Mouse (Mus musculus) hematopoietic stem cell, adult 5-6 weeks (primary cell): Measurements from ENCODE around the gene Erc2. TPM values are rescaled to one million over a fixed set of nuclear protein-coding genes. Genes with fewer than 3 reads are reported as not detected.

Source experiments
- ATAC-seq, 2 experiments: fragments of 125-278 bp in 1 of 2; replicated peaks in 1 of 2; 2 replicates each; pipeline ENCODE4 v1.8.0; 2016 to 2017; ENCODE audit warnings: inconsistent platforms in 2 of 2, mild to moderate bottlenecking in 2 of 2, moderate number of reproducible peaks in 2 of 2, low read depth in 1 of 2, moderate TSS enrichment in 1 of 2; ENCODE audit not compliant: low FRiP score in 2 of 2, poor library complexity in 2 of 2, severe bottlenecking in 2 of 2, insufficient read depth in 1 of 2, low TSS enrichment in 1 of 2
- total RNA-seq: library from RNA; stranded (forward); fragments of 172-1452, 232-1000 nt; gene quantifications from 2 replicates; pipeline ENCODE4 v1.2.3, GENCODE M21; 2017

Erc2 gene
- total RNA-seq, 1 experiment from 2014 or later, result not detected

DNA sequence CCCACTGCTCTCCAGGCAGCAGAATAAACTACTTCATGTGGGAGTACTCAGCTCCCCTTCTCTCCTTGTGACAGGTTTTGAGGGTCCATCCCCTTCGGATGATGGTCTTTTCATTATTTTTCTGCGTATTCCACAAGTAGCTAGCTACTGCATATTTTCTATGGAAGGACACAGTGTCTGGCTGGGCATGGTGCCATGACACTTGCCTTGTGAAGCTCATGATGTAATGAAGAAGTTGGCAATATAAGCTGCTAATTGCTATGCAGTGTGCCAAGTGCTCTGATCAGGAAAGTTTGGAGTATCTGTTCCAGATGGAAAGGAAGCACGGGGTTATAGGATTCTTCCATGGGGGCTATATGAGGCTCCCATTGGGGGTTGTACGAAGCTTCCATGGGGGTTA lies 533.5 kb downstream of the Erc2 start:
- no peak for ATAC-seq

DNA sequence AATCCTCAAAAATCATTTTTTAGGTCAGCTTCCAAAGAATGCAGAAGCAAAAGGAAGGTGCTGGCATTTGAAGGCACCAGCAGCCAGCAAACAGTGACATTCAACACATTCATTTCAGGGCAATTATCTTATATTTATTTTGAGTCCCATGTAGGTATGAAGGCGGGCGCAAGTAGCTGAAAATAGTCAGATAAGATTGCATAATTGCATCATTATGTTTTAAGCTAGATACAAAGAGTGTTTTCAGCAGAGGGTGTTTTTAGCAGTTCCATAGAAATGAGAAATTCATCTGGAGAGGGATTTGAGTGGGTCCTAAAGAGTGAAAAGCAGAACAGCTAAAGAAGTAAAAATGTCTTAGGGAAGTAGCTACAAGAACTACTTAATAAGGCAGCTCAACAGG lies 538.6 kb downstream of the Erc2 start:
- ATAC-seq, result no peak

DNA sequence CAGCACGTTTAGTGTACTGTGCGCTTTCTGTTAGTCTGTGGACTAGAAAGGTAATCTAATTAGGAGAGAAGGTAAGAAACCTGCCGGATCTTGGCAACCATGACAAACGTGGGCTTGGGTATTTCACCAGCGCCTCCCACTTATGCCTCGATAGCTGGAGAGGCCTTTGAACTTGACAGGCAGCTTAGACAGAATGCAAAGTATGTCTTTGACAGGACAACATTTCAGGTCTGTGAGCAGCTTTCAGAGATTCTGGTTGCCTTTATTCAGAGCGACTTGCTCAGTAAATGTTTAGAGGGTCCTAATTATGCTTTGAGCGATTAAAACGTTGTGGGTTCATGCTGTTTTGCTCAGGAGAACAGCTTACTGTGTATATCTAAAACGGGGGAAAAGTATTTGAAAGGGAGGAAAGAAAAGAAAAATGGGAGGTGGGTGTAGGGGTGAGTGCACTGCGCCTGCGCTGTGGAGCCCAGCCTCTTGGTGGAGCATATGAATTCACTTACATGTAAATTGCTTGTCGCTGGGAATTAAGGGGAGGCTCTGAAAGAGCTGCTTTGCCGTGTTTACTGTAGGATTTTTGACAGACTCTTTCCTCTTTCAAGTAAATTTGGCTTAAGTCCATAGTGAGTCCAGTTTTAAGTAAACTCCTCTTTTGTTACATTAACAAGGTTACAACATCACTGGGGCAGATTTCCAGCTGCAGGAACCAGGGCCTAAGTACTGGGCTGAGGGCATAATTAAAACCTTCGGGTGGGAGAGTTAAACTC lies 542.6 kb downstream of the Erc2 start:
- no peak for ATAC-seq

DNA sequence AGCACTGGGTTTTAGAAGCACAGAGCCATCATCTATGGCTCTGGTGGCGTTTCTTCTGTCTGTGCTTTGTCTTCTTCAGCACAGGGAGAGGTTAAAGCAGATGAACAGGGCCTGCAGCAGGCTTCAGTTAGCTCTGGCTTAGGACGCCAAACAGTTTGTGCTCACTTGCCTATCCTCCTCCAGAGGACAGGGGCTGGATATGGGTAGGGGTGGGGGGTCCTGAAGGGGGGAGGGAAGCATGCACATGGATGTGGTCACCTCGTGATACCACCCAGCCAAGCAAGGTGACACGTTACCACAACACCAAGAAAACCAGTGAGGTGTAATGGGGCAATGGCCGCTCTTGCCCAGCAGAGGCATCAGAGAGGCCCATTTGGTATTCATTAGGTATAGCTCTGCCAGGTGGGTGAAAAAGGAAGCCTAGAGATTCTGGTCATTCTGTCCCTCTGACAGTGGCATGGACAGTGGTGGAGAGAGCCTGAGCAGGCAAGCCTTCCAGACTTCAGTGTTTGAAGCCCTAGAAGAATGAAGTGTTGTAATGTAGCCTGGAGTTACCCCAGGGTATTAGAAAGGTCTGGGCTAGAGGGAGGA lies 543.5 kb downstream of the Erc2 start:
- no peak for ATAC-seq

DNA sequence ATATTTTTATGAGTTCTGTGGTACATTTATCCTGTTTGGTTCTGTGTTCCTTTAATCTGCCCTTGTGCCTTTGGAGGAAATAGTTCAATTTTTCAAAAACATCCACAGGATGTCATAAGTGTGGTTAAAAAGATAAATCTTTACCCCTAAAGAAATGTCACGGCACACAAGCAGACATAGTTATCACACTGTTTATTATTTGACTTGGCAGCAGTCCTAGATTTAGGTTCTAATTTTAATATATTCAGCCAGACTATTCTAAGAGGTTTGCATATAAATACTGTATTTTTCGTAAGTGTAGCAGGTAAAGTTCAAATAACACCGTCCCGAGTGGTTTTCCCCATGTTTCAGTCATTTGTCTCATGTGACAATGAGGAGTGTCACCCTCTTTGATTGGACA lies 548.5 kb downstream of the Erc2 start:
- no peak for ATAC-seq

DNA sequence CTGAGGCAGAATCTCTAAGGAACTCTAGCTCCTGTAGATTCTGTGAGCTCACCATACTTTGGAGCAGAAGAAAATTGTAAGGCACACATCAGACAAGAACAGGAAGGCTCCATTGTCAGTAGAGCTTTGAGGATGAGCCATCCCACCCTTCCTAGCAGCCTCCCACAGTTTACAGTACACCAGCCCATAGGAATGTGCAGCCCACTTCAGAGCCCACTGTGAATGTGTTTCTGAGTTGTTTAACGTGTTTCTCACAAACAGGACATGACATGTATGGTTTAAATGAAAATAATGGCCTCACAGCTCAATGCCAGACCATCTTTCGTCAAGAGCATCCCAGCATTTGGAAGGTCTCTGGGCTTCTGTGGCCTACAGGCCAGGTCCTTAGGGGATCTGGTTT lies 549.1 kb downstream of the Erc2 start:
- no peak for ATAC-seq

DNA sequence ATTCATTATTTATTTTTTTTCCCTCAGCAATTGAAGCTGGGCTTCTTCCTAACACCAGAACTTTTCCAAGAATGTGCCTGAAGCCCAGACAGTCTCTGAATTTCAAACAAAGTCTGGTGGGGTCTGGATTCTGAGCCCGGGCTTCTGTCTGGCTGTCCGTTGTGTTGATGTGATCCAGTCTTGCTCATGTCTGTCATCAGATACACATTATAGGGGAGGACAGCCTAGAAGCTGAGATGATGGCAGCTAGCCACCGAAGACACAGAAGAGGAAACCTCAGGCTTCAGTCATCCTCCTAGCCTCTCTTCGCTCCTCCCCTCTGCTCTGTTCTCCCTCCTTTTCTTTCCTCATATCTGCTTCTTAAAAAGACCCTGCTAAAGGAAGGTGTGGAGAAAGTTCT lies 551.5 kb downstream of the Erc2 start:
- no peak for ATAC-seq

DNA sequence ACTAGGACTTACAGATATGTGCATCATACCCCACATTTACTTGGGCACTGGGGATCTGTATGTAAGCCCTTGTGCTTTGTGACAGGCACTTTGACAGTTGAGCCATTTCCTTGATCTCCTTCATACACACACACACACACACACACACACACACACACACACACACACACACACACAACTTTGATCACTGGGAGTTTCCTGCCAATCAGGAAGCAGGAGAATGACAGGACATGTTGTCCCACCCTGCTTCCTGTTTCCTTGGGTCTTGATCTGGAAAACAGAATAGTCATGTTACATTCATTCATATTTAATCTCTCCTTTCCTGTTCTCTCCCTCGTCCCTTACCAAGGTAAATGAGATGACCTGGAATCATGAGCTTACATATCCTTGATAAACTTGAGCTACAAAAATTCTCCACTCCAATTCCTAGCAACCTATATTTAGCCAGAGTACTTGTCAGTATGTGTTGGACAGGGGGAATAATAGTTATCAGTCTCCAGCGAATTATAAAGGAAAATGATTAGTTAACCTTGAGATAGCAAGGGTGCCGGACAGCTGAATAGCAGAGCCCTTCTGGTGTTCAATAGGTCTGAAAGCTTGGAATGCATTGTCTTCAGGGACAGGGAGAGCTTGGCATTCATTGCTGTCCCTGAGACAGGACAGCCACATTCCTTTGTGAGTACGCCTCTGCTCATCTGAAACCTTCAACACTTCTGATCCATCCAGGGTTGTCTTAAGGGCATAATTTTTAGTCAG lies 559.0 kb downstream of the Erc2 start:
- no peak for ATAC-seq

DNA sequence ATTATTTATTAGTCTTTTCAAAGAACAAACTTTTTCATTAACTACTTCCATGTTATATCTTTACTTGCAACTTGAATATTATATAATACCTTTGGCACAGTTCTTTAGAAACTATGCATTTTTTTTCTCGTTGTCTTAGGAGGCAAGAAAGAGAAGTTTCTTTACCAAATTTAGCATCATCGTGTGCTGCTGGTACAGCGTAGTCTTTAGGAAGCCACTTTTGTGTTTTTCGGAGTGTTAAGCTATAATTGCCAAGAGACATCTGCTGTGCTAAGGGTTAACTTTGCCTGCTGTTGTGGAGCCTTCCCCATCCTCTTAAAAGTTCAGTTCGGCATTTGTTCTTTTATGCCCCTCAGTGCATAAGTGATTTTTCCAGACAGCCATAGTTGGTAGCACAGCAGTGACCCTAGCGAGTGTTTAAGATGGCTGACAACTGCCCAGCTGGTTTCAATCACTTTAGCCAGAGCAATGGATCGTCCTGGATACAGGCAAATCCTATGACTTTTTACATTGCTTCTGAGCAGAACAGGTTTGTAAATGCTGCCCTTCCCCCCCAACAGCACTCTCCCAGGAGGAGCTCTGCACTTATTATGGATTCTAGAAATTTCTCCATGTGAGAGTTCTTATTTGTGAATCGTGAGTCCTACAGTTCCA lies 570.6 kb downstream of the Erc2 start:
- ATAC-seq, result no peak

DNA sequence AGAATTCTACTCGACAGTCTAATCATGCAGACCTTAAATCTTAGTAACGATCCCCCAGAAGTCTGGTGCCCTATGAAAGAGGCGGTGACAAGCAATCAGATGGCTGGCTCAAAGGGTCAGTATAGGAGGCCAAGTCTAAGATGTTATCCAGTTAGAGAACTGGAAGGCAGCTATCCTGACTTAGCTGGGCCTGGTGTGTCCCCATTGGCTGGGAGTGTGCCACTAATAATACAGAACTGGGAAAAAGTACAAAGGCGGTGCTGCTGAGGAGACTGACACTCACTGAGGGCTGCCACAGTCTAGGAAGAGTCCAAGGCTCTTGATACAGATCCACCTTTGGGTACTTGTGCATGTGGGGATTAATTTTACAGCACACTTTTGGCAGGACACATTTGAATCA lies 581.6 kb downstream of the Erc2 start:
- no peak for ATAC-seq

DNA sequence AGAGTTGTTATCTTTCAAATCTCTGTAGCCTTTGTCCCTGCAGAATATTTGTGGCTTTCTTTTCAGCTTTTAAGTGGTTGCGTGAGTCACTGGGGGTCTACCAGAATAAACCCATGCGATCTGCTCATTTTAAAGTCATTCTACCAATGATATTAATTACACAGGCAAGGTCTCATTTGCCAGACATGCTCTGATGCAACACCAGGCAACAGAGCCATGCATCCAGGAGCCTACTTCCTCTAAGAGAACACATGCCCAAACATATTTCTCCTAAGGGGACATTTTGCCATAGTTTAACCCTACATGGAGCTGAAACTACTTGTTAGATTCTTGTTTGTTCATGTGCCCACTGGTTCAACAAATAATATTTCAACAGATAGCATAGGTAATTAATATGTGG lies 584.1 kb downstream of the Erc2 start:
- no peak for ATAC-seq

DNA sequence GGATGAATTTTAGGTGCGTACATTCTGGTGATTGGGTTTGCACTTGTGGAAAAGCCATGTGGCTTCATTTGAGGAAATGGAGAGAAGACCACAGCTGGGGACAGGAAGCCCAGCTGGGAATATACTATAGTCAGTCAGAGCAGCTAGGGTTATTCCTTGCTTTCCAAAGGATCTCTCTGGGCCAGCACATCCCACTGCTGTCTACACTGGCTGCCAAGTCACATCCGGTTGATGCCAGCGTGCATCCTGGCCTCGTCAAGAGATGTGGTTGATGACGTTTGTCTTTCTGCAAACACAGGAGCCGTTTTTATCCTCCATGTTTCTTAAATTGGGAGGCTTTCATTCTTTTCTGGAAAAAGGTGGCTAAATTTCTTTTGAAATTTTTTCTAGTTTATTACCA lies 603.3 kb downstream of the Erc2 start:
- no peak for ATAC-seq

DNA sequence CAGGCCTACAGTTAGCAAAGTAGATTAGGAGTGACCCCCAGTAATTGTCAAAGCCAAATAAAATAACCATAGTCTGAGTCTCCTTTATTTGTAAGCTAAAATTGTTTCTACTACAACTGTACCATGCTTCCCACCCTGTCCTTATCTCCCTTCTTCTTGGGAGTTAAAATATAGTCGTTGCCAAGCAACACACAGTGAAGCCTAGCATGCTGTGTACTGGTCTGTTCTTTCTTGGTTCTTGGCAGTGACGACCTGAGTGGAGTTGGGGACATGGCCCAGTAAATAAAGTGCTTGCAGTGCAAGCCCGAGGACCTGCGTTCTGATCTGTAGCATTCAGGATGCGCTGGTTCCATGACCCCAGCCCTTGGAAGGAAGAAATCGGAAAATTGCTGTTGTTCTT lies 608.3 kb downstream of the Erc2 start:
- ATAC-seq, result no peak

DNA sequence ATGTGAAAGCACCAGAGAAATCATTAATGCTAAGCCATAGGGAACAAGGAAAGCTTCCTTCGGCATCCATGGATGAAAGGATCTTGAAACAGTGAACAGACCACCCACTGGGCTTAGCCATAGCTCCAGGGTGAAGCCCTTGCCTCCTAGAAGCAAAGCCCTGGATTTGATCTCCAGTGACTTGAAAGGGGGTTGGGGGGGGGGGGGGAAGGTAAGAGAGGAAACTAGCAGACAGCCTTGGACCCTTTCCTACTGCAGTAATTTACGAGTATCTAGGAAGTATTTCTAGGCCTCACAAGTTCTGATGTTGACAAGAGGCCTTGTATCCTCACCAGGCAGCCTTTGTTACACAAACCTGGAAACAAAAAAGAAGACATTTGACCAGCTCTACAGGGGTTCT lies 609.0 kb downstream of the Erc2 start:
- no peak for ATAC-seq

DNA sequence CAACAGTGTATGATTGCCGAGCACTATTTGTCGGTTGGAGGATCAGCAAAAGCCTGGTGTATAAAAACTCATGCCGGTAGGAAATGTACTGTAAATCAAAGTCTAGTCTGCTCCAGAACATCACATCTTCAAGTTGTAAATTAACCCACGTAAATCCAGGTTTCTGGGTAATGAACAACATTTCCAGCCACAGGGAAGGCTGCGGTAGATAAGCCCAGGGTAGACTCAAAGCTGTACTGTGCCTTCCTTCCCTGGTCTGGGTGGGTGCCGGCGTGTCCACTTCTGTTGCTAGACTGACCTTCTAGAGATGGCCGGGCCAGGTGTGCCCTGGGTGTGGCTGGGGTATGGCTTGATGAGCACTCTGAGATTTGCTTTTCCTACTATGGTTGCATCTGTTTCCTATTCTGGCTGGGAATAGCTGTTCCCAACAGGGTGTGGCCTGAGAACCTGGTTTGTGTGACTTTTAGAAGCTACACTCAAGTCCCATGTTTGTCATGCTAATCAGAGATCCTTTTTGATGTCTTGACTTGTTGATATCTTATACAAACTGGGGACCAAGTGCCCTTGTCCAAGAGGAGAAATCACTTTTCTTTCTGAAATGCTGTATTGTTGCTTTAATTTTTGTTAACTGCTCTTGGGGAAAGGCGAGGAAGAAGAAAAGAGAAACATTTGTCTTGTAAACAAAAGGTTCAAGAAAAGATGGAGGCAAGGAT lies 616.3 kb downstream of the Erc2 start:
- no peak for ATAC-seq

DNA sequence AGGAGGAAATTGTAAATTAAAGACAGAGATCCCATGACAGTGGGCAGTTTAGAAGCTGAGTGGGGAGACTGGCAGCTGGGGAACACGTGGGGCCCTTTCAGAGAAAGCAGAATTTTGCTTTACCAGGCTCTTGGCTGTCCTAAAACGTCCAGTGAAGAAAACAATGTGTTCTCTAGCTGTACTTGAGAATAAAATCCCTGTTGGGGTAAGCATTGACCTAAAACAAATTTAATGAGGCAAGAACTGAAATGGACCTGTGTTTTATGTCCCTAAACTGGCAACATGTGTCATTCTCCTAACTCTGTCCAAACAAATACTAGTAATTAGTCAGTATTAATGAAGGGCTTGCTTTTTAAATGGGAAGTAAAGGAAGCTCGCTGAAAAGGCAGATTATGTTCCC lies 617.9 kb downstream of the Erc2 start:
- ATAC-seq, result no peak

DNA sequence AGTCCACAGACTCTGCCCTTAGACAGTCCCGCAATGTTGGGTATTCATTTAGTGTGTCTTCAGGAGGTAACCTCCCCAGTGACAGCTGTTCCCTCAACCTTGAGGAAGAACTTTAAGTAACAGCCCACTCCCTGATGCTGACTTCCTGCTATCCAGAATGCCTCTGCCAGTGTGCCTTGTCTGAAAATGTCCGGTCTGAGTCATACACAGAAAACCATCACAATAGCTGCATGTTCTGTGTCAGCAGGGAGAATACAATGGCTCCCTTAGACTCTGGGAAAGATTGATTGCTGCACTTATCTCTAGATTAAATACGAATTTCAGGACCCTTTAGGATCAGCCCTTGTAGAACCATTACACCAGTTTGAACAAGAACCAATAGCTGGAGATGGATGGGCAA lies 620.5 kb downstream of the Erc2 start:
- no peak for ATAC-seq

DNA sequence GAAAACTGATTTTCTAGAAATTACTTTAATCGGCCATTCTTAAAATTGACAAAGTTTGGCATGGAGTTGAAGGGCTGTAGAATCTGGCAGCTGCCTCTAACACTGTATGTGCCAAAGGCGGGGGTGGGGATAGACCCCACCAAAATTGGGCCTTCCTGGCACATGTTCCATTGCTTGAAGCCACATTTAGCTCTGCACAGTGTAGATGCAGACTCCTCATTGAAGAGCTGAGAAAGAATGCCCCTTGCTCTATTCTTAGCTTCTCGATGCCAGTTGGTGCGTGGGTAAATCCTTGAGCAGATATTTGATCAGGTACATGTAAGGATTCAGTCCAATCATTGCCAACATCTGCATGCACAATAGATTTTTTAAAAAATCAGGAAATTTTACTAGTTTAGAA lies 621.2 kb downstream of the Erc2 start:
- ATAC-seq, result no peak
